In the genomic region with DNA sequence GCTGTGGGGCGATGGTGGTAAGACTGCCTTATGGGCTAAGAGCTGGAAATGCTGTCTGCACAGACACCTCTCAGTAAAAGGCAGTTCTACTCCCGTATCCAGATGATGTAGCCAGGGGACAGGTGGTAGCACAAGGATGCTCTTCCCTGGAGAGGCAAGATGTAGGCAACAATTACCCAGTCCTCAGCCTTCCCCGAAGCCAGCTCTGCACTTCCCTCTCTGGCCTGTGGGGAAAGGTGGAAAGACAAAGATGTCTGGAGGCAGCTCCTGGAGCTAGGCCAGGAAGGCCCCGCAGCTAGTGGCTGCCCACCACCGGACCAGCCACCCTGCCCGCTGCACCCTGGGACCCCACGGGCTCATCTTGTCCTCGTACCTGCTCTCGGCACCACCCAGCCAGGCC, we compare ENCODE assay signal across 31 mouse cellular contexts.
DNase-seq lines count a peak whose midpoint lies in the region; ATAC-seq and TF ChIP-seq lines count a peak whose summit lies in the region.
"Had no signal": no experiment of that assay in that cellular context is flagged by ENCODE, and none has a peak within 500 bp of the region (broad histone marks: within the 10 kb centered on the region; RNA-seq: fewer than 3 reads in every experiment).

No protein-coding gene starts in this region.

- TF ChIP-seq CTCF in forebrain, postnatal 0 days (IDR thresholded peaks at IDR 0.05; ENCODE audit: low read depth): peak; percentile 24; the same call in 1 of the 2 replicates
- TF ChIP-seq CTCF in layer of hippocampus, adult 2 months (conservative IDR thresholded peaks at IDR 0.05): peak; percentile 63
- no peak for TF ChIP-seq CTCF in thymus, adult 2 months (IDR thresholded peaks at IDR 0.05; ENCODE audit: borderline replicate concordance, control insufficient read depth, extremely low read depth, insufficient read depth, low read length, poor library complexity)

- no peak overlapping the region for H3K4me2 ChIP-seq in forebrain, postnatal 0 days (ENCODE audit: low read depth)
- H3K4me2 ChIP-seq: embryonic facial prominence, embryonic 15.5 days; heart, embryonic 12.5 days; hindbrain, embryonic 14.5 days; liver, embryonic 12.5 days; midbrain, embryonic 13.5 days; neural tube, embryonic 15.5 days; stomach, embryonic 15.5 days had no signal

- no peak overlapping the region for H3K4me3 ChIP-seq in forebrain, postnatal 0 days (ENCODE audit: low read depth, low read length)
- H3K4me3 ChIP-seq in forebrain, embryonic 10.5 days: no peak overlapping the region
- H3K4me3 ChIP-seq in layer of hippocampus, adult 2 months: no peak overlapping the region
- H3K4me3 ChIP-seq in thymus, adult 2 months (ENCODE audit: control insufficient read depth, insufficient read depth, low read length): no peak overlapping the region
- H3K4me3 ChIP-seq: embryonic facial prominence, embryonic 10.5 days; embryonic facial prominence, embryonic 15.5 days; gastrocnemius, adult 2 months; heart, adult 2 months; heart, embryonic 12.5 days; liver, embryonic 12.5 days; midbrain, embryonic 13.5 days; neural tube, embryonic 15.5 days; stomach, embryonic 15.5 days had no signal

- H3K36me3 ChIP-seq in forebrain, postnatal 0 days (ENCODE audit: insufficient read depth): peaks cover 98% of the 10 kb centered on the region
- peaks cover 89% of the 10 kb centered on the region for H3K36me3 ChIP-seq in forebrain, embryonic 10.5 days (replicated peaks)
- H3K36me3 ChIP-seq in thymus, adult 2 months (ENCODE audit: control insufficient read depth, insufficient read depth, low read length): no peaks in the 10 kb centered on the region
- H3K36me3 ChIP-seq: liver, embryonic 12.5 days; stomach, embryonic 15.5 days had no signal

- H3K27me3 ChIP-seq in forebrain, postnatal 0 days (ENCODE audit: insufficient read depth, low read length): no peaks in the 10 kb centered on the region
- no peaks in the 10 kb centered on the region for H3K27me3 ChIP-seq in forebrain, embryonic 10.5 days (ENCODE audit: poor library complexity, severe bottlenecking)
- H3K27me3 ChIP-seq in thymus, adult 2 months (ENCODE audit: control insufficient read depth, insufficient read depth, low read length): no peaks in the 10 kb centered on the region
- H3K27me3 ChIP-seq: embryonic facial prominence, embryonic 15.5 days; heart, embryonic 12.5 days; liver, embryonic 12.5 days; midbrain, embryonic 13.5 days; neural tube, embryonic 15.5 days; stomach, embryonic 15.5 days had no signal

- no peaks in the 10 kb centered on the region for H3K4me1 ChIP-seq in forebrain, postnatal 0 days (ENCODE audit: insufficient read depth)
- no peaks in the 10 kb centered on the region for H3K4me1 ChIP-seq in forebrain, embryonic 10.5 days
- H3K4me1 ChIP-seq in thymus, adult 2 months (replicated peaks; ENCODE audit: control insufficient read depth, insufficient read depth, low read length): no peaks in the 10 kb centered on the region
- H3K4me1 ChIP-seq: embryonic facial prominence, embryonic 10.5 days; embryonic facial prominence, embryonic 15.5 days; liver, embryonic 12.5 days; midbrain, embryonic 13.5 days; neural tube, embryonic 15.5 days; stomach, embryonic 15.5 days had no signal

- WGBS in forebrain, postnatal 0 days: 84% methylated on average over 9 of the region's 9 CpGs
- WGBS in forebrain, embryonic 10.5 days: 91% methylated on average over 9 of the region's 9 CpGs
- WGBS in thymus, adult 2 months: 89% methylated on average over 9 of the region's 9 CpGs

- no peak for TF ChIP-seq POLR2A in thymus, adult 2 months (IDR thresholded peaks at IDR 0.05; ENCODE audit: control insufficient read depth, extremely low read depth, insufficient read depth, low read length, poor library complexity)

- DNase-seq in forebrain, postnatal 0 days: no peak
- DNase-seq in forebrain, embryonic 10.5 days (ENCODE audit: extremely low spot score, low spot score): no peak
- no peak for DNase-seq in layer of hippocampus, adult 2 months (ENCODE audit: low spot score in 2 of 2)
- DNase-seq in layer of hippocampus, postnatal 36 days: no peak
- peak; percentile 30 for DNase-seq in ES-CJ7 (ENCODE audit: low read depth, low spot score)
- DNase-seq in ZHBTc4 (ENCODE audit: low read depth, low spot score): peak; percentile 44
- no peak for DNase-seq in yolk sac, embryonic 10.5 days (ENCODE audit: low spot score)
- no peak for DNase-seq in thymus, adult 2 months
- DNase-seq: adrenal gland, postnatal 25 days; cerebellum, adult 2 months; gastrocnemius, adult 2 months; heart, adult 2 months; heart, postnatal 4 days; kidney, adult 2 months; kidney, postnatal 4 days; left cerebral cortex, postnatal 4 days; liver, postnatal 0 days; right cerebral cortex, postnatal 25 days; thymus, postnatal 14 days had no signal

- no peak overlapping the region for H3K27ac ChIP-seq in forebrain, postnatal 0 days (ENCODE audit: low read depth, low read length)
- no peak overlapping the region for H3K27ac ChIP-seq in forebrain, embryonic 10.5 days
- peak overlapping the region; percentile 25; the same call in 1 of the 2 replicates for H3K27ac ChIP-seq in layer of hippocampus, adult 2 months
- no peak overlapping the region for H3K27ac ChIP-seq in thymus, adult 2 months (ENCODE audit: control insufficient read depth, insufficient read depth, low read length)
- H3K27ac ChIP-seq: embryonic facial prominence, embryonic 10.5 days; embryonic facial prominence, embryonic 15.5 days; gastrocnemius, adult 2 months; heart, adult 2 months; hindbrain, embryonic 14.5 days; kidney, postnatal 0 days; liver, embryonic 12.5 days; macrophage; midbrain, embryonic 13.5 days; neural tube, embryonic 15.5 days; stomach, embryonic 15.5 days had no signal

- H3K9ac ChIP-seq in forebrain, postnatal 0 days: no peak overlapping the region
- H3K9ac ChIP-seq: embryonic facial prominence, embryonic 15.5 days; heart, embryonic 12.5 days; hindbrain, embryonic 14.5 days; liver, embryonic 12.5 days; liver, postnatal 0 days; midbrain, embryonic 13.5 days; neural tube, embryonic 15.5 days; stomach, embryonic 15.5 days had no signal

- H3K9me3 ChIP-seq in forebrain, postnatal 0 days (ENCODE audit: low read length): no peaks in the 10 kb centered on the region
- no peaks in the 10 kb centered on the region for H3K9me3 ChIP-seq in forebrain, embryonic 10.5 days
- H3K9me3 ChIP-seq: embryonic facial prominence, embryonic 10.5 days; embryonic facial prominence, embryonic 15.5 days; heart, embryonic 12.5 days; liver, embryonic 12.5 days; midbrain, embryonic 13.5 days; neural tube, embryonic 15.5 days; stomach, embryonic 15.5 days had no signal

- peak; percentile 36 for ATAC-seq in forebrain, postnatal 0 days
- ATAC-seq: inflammation-experienced regulatory T-cells, adult 6 months; liver, embryonic 12.5 days; liver, postnatal 0 days; lung, postnatal 0 days; midbrain, embryonic 13.5 days had no signal

Comparison
In these comparisons a context has a peak if more than half of its experiments do, and no peak if none do; other contexts are left out.
1. DNase-seq: peak in ES-CJ7 (single experiment) and ZHBTc4 (single experiment); none in forebrain, postnatal 0 days (single experiment), forebrain, embryonic 10.5 days (single experiment), layer of hippocampus, adult 2 months (0 of 2), layer of hippocampus, postnatal 36 days (0 of 2), yolk sac, embryonic 10.5 days (single experiment) and thymus, adult 2 months (single experiment).